Mouse (Mus musculus) thymus, adult 2 months (tissue): ENCODE measurements at regions not wholly inside any gene's neighbourhood (a gene's known extent, or its start where the extent isn't known, plus 50 kb on each side); places are given as distances from the start of the nearest gene placed in this dataset.

Experiments
- CTCF ChIP-seq: fragments of 200-500 bp; IDR thresholded peaks from 2 replicates; pipeline ENCODE4 v1.5.1; 2012; ENCODE audit warnings: mild to moderate bottlenecking, control low read depth, low read length, moderate library complexity, borderline replicate concordance; ENCODE audit not compliant: control insufficient read depth, poor library complexity, insufficient read depth; ENCODE audit errors: extremely low read depth
- POLR2A ChIP-seq: fragments of 200-500 bp; IDR thresholded peaks from 2 replicates; pipeline ENCODE4 v1.6.1; 2012; ENCODE audit warnings: mild to moderate bottlenecking, low read length, control low read depth, moderate library complexity; ENCODE audit not compliant: control insufficient read depth, poor library complexity, insufficient read depth; ENCODE audit errors: extremely low read depth

DNA sequence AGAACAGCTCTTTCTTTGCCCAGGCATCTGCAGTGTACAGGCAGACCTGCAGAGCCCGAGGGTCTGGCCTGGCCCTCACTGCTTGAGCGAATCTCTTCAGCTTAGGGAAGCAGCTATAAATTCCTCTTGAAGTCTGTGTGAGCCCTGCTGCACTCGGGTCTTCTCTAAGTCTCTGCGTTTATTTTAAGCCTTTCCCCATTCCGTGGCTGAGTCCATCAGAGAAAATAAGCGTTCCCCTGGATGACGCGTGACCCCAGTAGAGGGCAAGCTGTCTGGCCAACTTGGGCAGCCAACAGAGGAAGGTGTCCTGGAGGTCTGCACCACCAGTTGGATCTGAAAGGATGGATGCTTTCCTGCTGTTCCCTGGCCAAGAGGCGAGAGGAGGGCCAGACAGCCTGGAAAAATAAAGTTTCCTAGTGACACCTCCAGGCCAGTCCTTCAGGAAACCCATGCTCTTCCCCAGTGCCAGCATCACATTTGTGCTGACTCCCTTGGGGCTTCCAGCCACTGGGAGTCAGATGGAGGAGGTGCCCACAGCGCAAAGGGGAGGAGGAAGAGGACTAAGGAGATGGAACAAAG, 213.9 kb upstream of the Tle3 start:
- no peak for TF ChIP-seq POLR2A
- TF ChIP-seq CTCF, result no peak
